Mouse (Mus musculus): ENCODE measurements around the gene Pafah2.
A peak's percentile ranks its signal among the peaks of the same experiment; 100 is the strongest.

DNA sequence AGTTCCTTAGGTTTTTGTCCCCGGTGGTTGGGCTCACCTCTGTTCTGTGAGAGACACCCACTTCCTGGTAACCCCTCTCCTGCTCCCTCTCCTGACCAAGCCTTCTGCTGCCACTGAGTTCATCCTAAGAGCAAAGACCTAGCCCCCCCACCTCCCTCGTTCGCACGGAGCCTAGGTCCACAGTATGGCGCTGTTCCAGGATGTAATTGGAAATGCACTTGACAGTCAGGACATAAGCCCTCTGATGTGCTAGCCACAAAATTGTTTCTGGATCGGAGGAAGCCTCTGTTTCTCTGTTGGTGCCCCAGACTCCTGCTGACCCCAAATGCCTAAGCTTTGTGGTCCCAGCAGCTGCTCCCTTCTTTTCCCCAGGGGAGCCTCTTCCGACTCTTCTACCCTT, 7.6 kb downstream of the Pafah2 start:
- 0 out of 2 replicates have a peak, but pooled peaks have one; percentile 17 for TF ChIP-seq CTCF (IDR thresholded peaks at IDR 0.05; ENCODE audit: low read depth)
- no peak for TF ChIP-seq EP300 (IDR thresholded peaks at IDR 0.05; ENCODE audit: low read depth)
